Mouse (Mus musculus): ENCODE data around the gene Tmem126a.

- no peak for TF ChIP-seq E2F4 (IDR thresholded peaks at IDR 0.05; ENCODE audit: insufficient read depth)
- TF ChIP-seq MYOD1 (IDR thresholded peaks at IDR 0.05; ENCODE audit: control insufficient read depth in 1 of 3, insufficient read length in 2 of 3, low read depth in 2 of 3), result no peak
- no peak for TF ChIP-seq MYOG (IDR thresholded peaks at IDR 0.05; ENCODE audit: control insufficient read depth in 1 of 3, insufficient read depth in 1 of 3, insufficient read length in 2 of 3, low read depth in 2 of 3)
- TF ChIP-seq POLR2A (IDR thresholded peaks at IDR 0.05; ENCODE audit: insufficient read length, low read depth), result peak; percentile 36
- no peak for TF ChIP-seq CEBPB (IDR thresholded peaks at IDR 0.05; ENCODE audit: insufficient read depth, poor library complexity, severe bottlenecking)
- no peak for TF ChIP-seq USF1 (IDR thresholded peaks at IDR 0.05; ENCODE audit: low read depth)
Observed at GRCm38 (mm10) chr7:90456149-90456844, 732 bp downstream of the Tmem126a start.

Data from myocyte (in vitro differentiated cells).